Mouse (Mus musculus) neural tube, embryonic 15.5 days (tissue): ENCODE data around the gene Adcy9. TPM values are rescaled to one million over a fixed set of nuclear protein-coding genes. Genes with fewer than 3 reads are reported as not detected.

Source experiments
- ATAC-seq: fragments of 200-750 bp; cut with Nextera tagmentation; 2 replicates; pipeline ENCODE4 v1.8.0; 2017; ENCODE audit warnings: mild to moderate bottlenecking, moderate TSS enrichment, moderate library complexity; ENCODE audit not compliant: low FRiP score
- H3K27ac ChIP-seq: fragments of 300-500 bp; sonication (generic); replicated peaks from 2 replicates; pipeline ENCODE4 v1.5.1; 2015; ENCODE audit warnings: mild to moderate bottlenecking, inconsistent platforms
- H3K27me3 ChIP-seq: fragments of 300-500 bp; sonication (generic); replicated peaks from 2 replicates; pipeline ENCODE4 v1.6.1; 2015; ENCODE audit warnings: inconsistent platforms
- H3K36me3 ChIP-seq: fragments of 300-500 bp; sonication (generic); 2 replicates; pipeline ENCODE4 v1.6.1; 2015; ENCODE audit warnings: inconsistent platforms
- H3K4me1 ChIP-seq: fragments of 300-500 bp; sonication (generic); 2 replicates; pipeline ENCODE4 v1.6.1; 2015; ENCODE audit warnings: inconsistent platforms
- H3K4me2 ChIP-seq: fragments of 300-500 bp; sonication (generic); 2 replicates; pipeline ENCODE4 v1.6.1; 2015; ENCODE audit warnings: inconsistent platforms, mild to moderate bottlenecking, moderate library complexity
- H3K4me3 ChIP-seq: fragments of 300-500 bp; sonication (generic); replicated peaks from 2 replicates; pipeline ENCODE4 v1.5.1; 2015; ENCODE audit warnings: mild to moderate bottlenecking, inconsistent platforms
- H3K9ac ChIP-seq: fragments of 300-500 bp; sonication (generic); replicated peaks from 2 replicates; pipeline ENCODE4 v1.6.1; 2015; ENCODE audit warnings: mild to moderate bottlenecking, inconsistent platforms
- H3K9me3 ChIP-seq: fragments of 300-500 bp; sonication (generic); replicated peaks from 2 replicates; pipeline ENCODE4 v1.6.1; 2016; ENCODE audit warnings: inconsistent platforms
- WGBS: fragments of 180-500 bp; shearing (Covaris S2); methylation state at CpG from one replicate; pipeline ENCODE4 v1.1.7; 2015; ENCODE audit warnings: mixed read lengths; 5-methylcytosine and 5-hydroxymethylcytosine counted together
- polyA plus RNA-seq: library from polyadenylated mRNA; unstranded; fragments of >200 nt; fragmentation: Nextera tagmentation; extraction: Ambion mirVana; gene quantifications from 2 replicates; pipeline ENCODE4 v1.2.1, GENCODE M21; 2015

The Adcy9 gene
- polyA plus RNA-seq, 1 experiment from 2014 or later = 5.0 TPM

GRCm38 (mm10) chr16:4280949-4281348 lies 139.3 kb downstream of the Adcy9 start:
- H3K27ac ChIP-seq = no peak overlapping the region
- no peak overlapping the region for H3K4me2 ChIP-seq
- no peak overlapping the region for H3K4me3 ChIP-seq
- H3K36me3 ChIP-seq = no peaks in the 10 kb centered on the region
- WGBS = 81% methylated on average over 9 of the region's 9 CpGs
- no peaks in the 10 kb centered on the region for H3K4me1 ChIP-seq
- no peaks in the 10 kb centered on the region for H3K9me3 ChIP-seq
- H3K27me3 ChIP-seq = no peaks in the 10 kb centered on the region
- no peak for ATAC-seq
- no peak overlapping the region for H3K9ac ChIP-seq

DNA sequence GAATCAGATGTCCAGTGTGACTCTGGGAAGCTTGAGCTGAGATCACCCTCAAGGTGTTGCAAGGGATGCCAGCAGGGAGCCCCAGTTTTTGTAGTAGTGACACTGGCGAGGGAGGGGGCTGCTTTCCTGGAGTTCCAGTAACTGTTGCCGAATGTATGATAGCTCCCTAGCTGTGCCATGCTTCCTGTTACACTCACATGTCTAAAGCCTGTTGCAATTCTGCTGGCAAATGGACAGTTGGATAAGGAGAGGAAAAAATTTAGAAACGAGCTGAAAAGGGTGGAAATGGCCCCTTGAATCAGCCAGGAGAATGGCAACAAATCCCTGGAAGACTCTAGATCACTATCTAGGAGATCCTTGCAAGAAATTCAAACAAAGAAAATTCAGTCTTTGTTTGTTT lies 140.7 kb downstream of the Adcy9 start:
- no peaks in the 10 kb centered on the region for H3K9me3 ChIP-seq
- H3K4me2 ChIP-seq = no peak overlapping the region
- no peaks in the 10 kb centered on the region for H3K4me1 ChIP-seq
- no peaks in the 10 kb centered on the region for H3K36me3 ChIP-seq
- 73% methylated on average over 3 of the region's 3 CpGs for WGBS
- no peaks in the 10 kb centered on the region for H3K27me3 ChIP-seq
- ATAC-seq = no peak
- H3K9ac ChIP-seq = no peak overlapping the region
- no peak overlapping the region for H3K27ac ChIP-seq
- no peak overlapping the region for H3K4me3 ChIP-seq

DNA sequence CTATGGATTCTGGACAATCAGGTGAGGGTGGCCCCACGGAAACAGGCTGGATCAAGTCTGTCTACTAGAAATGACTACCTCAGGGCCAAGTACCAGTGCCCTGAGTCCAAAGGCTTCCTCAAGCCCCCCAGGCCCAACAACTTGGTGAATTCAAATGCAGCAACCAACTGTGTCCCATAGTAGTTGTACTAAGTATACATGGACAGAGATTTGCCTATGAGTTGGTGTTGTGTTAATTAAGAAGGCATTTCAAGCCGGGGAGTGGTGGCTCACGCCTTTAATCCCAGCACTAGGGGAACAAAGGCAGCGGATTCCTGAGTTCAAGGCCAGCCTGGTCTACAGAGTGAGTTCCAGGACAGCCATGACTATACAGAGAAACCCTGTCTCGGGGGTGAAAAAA lies 143.7 kb downstream of the Adcy9 start:
- WGBS = 89% methylated on average over 5 of the region's 5 CpGs
- ATAC-seq = no peak

DNA sequence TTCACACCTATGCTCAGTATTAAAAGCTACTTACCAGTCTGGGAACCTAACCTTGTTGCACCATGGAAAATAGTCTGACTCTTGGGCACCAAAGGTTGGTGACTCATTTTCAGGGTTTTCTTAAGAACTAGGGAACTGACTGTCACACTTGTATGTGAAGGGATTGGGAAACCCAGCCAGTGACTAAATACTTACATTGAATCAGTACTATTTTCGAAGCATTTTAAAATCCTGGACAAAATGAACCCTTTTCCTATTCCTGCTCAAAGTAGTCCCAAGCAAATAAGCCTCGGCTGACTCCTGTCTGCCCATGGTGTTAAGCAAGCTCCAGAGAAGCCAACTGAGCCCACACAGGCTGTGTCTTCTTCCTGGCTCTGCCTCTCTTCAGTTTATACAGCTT lies 144.1 kb downstream of the Adcy9 start:
- no peak overlapping the region for H3K9ac ChIP-seq
- ATAC-seq = no peak
- no peaks in the 10 kb centered on the region for H3K9me3 ChIP-seq
- H3K27me3 ChIP-seq = no peaks in the 10 kb centered on the region
- no peaks in the 10 kb centered on the region for H3K36me3 ChIP-seq
- WGBS = 84% methylated on average over 2 of the region's 2 CpGs
- no peak overlapping the region for H3K4me2 ChIP-seq
- peaks cover 3% of the 10 kb centered on the region; the same call in 1 of the 2 replicates for H3K4me1 ChIP-seq
- no peak overlapping the region for H3K27ac ChIP-seq
- H3K4me3 ChIP-seq = no peak overlapping the region

More for the DNA sequence above, 143.7 kb downstream of the Adcy9 start:
- Histone ChIP-seq H3K4me2 (no peak overlapping the region), H3K27me3 (no peaks in the 10 kb centered on the region), H3K4me1 (0 out of 2 replicates have a peak, but pooled peaks cover 2% of the 10 kb centered on the region), H3K36me3 (no peaks in the 10 kb centered on the region), H3K9me3 (no peaks in the 10 kb centered on the region), H3K27ac (no peak overlapping the region), H3K4me3 (no peak overlapping the region), H3K9ac (no peak overlapping the region)

GRCm38 (mm10) chr16:4273702-4274476 lies 146.4 kb downstream of the Adcy9 start:
- no peak overlapping the region for H3K27ac ChIP-seq

GRCm38 (mm10) chr16:4272254-4272653 lies 148.0 kb downstream of the Adcy9 start:
- Histone ChIP-seq H3K27me3 (no peaks in the 10 kb centered on the region), H3K36me3 (no peaks in the 10 kb centered on the region), H3K9ac (no peak overlapping the region), H3K27ac (no peak overlapping the region), H3K9me3 (no peaks in the 10 kb centered on the region), H3K4me2 (no peak overlapping the region), H3K4me3 (no peak overlapping the region), H3K4me1 (peaks cover 14% of the 10 kb centered on the region)
- ATAC-seq = no peak
- WGBS = 87% methylated on average over 3 of the region's 3 CpGs

More at GRCm38 (mm10) chr16:4273702-4274476, 146.4 kb downstream of the Adcy9 start:
- Histone ChIP-seq H3K9ac (no peak overlapping the region), H3K9me3 (no peaks in the 10 kb centered on the region), H3K4me3 (no peak overlapping the region), H3K4me1 (peaks cover 5% of the 10 kb centered on the region; the same call in 1 of the 2 replicates), H3K27me3 (no peaks in the 10 kb centered on the region), H3K36me3 (no peaks in the 10 kb centered on the region), H3K4me2 (no peak overlapping the region)
- 0 out of 2 replicates have a peak, but pooled peaks have one; percentile 38 for ATAC-seq
- WGBS = 45% methylated on average over 12 of the region's 12 CpGs

DNA sequence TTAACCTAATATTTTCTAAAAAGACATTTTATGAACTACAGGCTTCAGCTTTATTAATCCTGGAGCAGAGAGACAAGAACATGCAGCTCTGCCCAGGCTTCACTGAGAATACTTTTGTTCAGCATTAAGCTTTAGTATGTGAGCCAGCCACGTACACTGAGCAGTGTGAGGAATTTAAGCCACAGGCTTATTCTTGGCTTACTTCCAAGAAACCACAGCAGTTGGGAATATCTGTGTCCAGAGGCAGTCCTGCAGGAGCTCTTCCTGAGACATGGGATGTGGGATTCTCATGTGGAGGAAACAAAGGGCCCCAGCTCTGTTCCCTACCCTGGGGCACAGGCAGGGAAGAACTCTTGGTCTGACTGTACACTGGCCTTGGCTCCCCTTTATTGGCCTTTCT lies 149.4 kb downstream of the Adcy9 start:
- Histone ChIP-seq H3K27ac (no peak overlapping the region), H3K9ac (no peak overlapping the region), H3K36me3 (no peaks in the 10 kb centered on the region)

GRCm38 (mm10) chr16:4267857-4268666 lies 152.2 kb downstream of the Adcy9 start:
- Histone ChIP-seq H3K4me2 (peak overlapping the region; percentile 79), H3K36me3 (no peaks in the 10 kb centered on the region), H3K4me1 (peaks cover 12% of the 10 kb centered on the region), H3K9me3 (no peaks in the 10 kb centered on the region), H3K9ac (peak overlapping the region; percentile 42), H3K27me3 (no peaks in the 10 kb centered on the region; the same call in 1 of the 2 replicates), H3K27ac (no peak overlapping the region), H3K4me3 (peak overlapping the region; percentile 33)
- WGBS = 10% methylated on average over 40 of the region's 40 CpGs
- peak; percentile 80 for ATAC-seq

More for the DNA sequence above, 149.4 kb downstream of the Adcy9 start:
- Histone ChIP-seq H3K4me3 (no peak overlapping the region), H3K4me2 (no peak overlapping the region), H3K9me3 (no peaks in the 10 kb centered on the region), H3K4me1 (peaks cover 14% of the 10 kb centered on the region), H3K27me3 (no peaks in the 10 kb centered on the region; the same call in 1 of the 2 replicates)
- no peak for ATAC-seq
- 14% methylated on average over 1 of the region's 1 CpGs for WGBS

DNA sequence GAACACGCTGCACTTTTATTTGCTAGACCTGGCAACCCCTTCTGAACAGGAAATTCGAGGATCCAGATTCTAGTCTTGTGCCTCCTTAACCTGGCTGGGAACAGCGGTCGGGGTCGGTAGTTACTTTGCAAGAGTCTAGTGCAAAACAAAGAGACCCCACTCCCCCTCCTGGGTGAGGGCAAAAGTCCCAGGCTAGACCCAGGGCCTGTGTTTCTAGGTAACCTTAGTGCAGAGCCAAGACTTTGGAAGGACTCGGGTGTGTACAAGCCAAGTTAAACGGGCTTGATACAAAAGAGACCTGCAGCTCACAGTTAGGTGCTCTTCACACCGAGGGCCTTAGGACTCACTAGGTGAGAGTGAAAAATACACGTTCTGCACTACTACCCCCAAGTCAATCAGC lies 152.8 kb downstream of the Adcy9 start:
- WGBS = 56% methylated on average over 9 of the region's 9 CpGs
- Histone ChIP-seq H3K4me3 (0 out of 2 replicates have a peak overlapping the region, but pooled peaks have one; percentile 33), H3K27ac (no peak overlapping the region), H3K9ac (no peak overlapping the region; the same call in 1 of the 2 replicates), H3K4me2 (peak overlapping the region; percentile 79), H3K4me1 (peaks cover 12% of the 10 kb centered on the region), H3K36me3 (no peaks in the 10 kb centered on the region), H3K27me3 (no peaks in the 10 kb centered on the region; the same call in 1 of the 2 replicates), H3K9me3 (no peaks in the 10 kb centered on the region)
- peak; percentile 24; the same call in 1 of the 2 replicates for ATAC-seq

DNA sequence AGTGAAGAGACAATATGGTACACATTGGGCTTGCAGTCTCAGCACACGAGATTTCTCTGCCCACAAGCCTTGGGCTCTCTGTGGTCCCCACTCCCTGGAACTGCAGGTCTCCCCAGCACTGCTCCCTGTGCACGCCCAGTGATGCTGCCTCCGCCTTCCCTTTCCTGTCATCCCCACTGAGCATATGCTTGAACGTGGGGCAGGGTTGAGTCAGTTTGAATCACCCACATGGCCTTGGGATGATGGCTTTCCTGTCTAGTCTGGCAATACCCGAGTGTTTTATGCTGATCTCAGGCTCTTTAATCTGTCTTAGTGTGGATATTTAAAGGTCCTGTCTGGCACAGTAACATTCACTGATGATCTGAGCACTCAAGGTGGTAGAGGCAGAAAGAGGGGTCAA lies 154.9 kb downstream of the Adcy9 start:
- Histone ChIP-seq H3K9me3 (no peaks in the 10 kb centered on the region), H3K4me1 (peaks cover 9% of the 10 kb centered on the region), H3K4me2 (no peak overlapping the region), H3K4me3 (no peak overlapping the region), H3K9ac (no peak overlapping the region), H3K36me3 (no peaks in the 10 kb centered on the region), H3K27me3 (no peaks in the 10 kb centered on the region; the same call in 1 of the 2 replicates), H3K27ac (no peak overlapping the region)
- WGBS = 66% methylated on average over 5 of the region's 5 CpGs
- no peak for ATAC-seq

DNA sequence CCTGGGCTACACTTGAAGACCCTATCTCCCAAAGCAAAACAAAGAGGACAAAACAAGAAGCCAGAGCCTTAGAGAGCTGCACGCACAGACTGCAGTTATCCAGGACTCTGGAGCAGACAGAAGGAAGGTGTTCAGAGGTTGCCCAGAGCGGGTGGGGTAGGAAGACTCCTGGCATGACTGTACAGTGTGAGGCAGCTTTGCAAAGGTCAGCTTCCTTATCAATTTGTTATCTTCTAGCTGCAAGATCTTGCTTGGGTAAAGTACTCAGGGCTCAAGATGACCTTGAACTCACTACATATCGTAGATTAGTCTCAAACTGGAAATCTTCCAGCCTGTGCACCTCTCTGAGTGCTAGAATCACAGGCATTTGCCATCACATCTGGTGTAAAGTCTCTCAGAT lies 156.8 kb downstream of the Adcy9 start:
- H3K36me3 ChIP-seq = no peaks in the 10 kb centered on the region
- no peak for ATAC-seq
- H3K4me1 ChIP-seq = peaks cover 9% of the 10 kb centered on the region
- H3K4me2 ChIP-seq = no peak overlapping the region
- H3K27ac ChIP-seq = no peak overlapping the region
- no peaks in the 10 kb centered on the region; the same call in 1 of the 2 replicates for H3K27me3 ChIP-seq
- H3K9ac ChIP-seq = no peak overlapping the region
- 92% methylated on average over 3 of the region's 3 CpGs for WGBS
- H3K9me3 ChIP-seq = no peaks in the 10 kb centered on the region
- no peak overlapping the region for H3K4me3 ChIP-seq
